Mouse (Mus musculus): ENCODE results near the gene Sipa1l2. TPM values are rescaled to one million over a fixed set of nuclear protein-coding genes. Genes with fewer than 3 reads are reported as not detected.

The Sipa1l2 gene
- total RNA-seq, 2 experiments from 2014 or later: 24.2 to 27.5 TPM

GRCm38 (mm10) chr8:125375659-125376447 is 193.8 kb downstream of the Sipa1l2 start:
- DNase-seq (ENCODE audit: low spot score in 2 of 2): no peak

GRCm38 (mm10) chr8:125372596-125372995 is 197.0 kb downstream of the Sipa1l2 start:
- no peak for DNase-seq (ENCODE audit: low spot score in 2 of 2)

GRCm38 (mm10) chr8:125369491-125370236 is 199.9 kb downstream of the Sipa1l2 start:
- DNase-seq (ENCODE audit: low spot score in 2 of 2): no peak

- DNase-seq (ENCODE audit: low spot score in 2 of 2): no peak
Observed at GRCm38 (mm10) chr8:125368341-125369035, 201.1 kb downstream of the Sipa1l2 start.

Other genes starting within 250 kb of the Sipa1l2 start
- 1 to 10 TPM; 5.3 to 6.2 TPM for gene Map10, start 100.0 kb upstream of the Sipa1l2 start, total RNA-seq (2021)
- gene Ntpcr, start 160.2 kb upstream of the Sipa1l2 start, total RNA-seq (2021): 10 to 100 TPM; 23.2 to 24.5 TPM

Data from gastrocnemius, postnatal 4 days (tissue).